Mouse (Mus musculus) ES-Bruce4 (cell line): ENCODE data around the gene Arhgap6.

ENCODE experiments used
- CTCF ChIP-seq: IDR thresholded peaks from one replicate; pipeline ENCODE4 v1.8.1; 2011; ENCODE audit warnings: low read depth, low read length
- EP300 ChIP-seq: IDR thresholded peaks from 2 replicates; pipeline ENCODE4 v1.6.1; 2011; ENCODE audit warnings: low read depth, low read length; ENCODE audit not compliant: insufficient read depth
- POLR2A ChIP-seq: IDR thresholded peaks from one replicate; pipeline ENCODE4 v1.8.1; 2011; ENCODE audit warnings: low read length; ENCODE audit not compliant: insufficient read depth

GRCm38 (mm10) chrX:168818858-168819257, 24.0 kb downstream of the Arhgap6 start:
- TF ChIP-seq CTCF, result no peak
- no peak for TF ChIP-seq EP300
- TF ChIP-seq POLR2A, result no peak
